Mouse (Mus musculus) telencephalon, adult 2 months (tissue): ENCODE measurements at regions not wholly inside any gene's neighbourhood (a gene's known extent, or its start where the extent isn't known, plus 50 kb on each side); places are given as distances from the start of the nearest gene placed in this dataset.

ENCODE experiments used
- DNase-seq: peaks from one replicate; pipeline ENCODE4 v3.0.0-alpha.2; 2011; ENCODE audit warnings: low read depth, low spot score

- DNase-seq: no peak
Measured at GRCm38 (mm10) chr13:47860316-47860715, 400.7 kb upstream of the Id4 start.

- DNase-seq: no peak
Measured at GRCm38 (mm10) chr13:47862896-47863295, 398.1 kb upstream of the Id4 start.

DNA sequence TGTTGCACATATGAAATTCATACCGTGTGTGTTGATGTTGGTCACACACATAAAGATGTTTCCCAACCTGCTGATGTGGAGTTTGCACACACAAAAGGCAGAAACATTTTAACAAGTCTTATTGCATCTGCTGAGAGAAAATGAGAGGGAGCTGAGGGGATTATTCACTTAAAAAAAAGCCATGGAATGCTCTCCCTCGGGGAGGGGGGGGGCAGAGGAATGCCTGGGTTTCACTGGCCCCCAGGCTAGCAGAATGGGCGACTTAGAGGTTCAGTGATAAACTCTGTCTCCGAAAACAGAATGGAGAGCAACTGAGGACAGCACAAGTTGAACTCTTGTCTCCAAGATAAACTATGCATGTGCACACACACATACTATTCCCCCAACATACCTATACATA, 392.4 kb upstream of the Id4 start:
- no peak for DNase-seq

- DNase-seq: no peak
Measured at GRCm38 (mm10) chr13:47869670-47870532, 391.1 kb upstream of the Id4 start.

DNA sequence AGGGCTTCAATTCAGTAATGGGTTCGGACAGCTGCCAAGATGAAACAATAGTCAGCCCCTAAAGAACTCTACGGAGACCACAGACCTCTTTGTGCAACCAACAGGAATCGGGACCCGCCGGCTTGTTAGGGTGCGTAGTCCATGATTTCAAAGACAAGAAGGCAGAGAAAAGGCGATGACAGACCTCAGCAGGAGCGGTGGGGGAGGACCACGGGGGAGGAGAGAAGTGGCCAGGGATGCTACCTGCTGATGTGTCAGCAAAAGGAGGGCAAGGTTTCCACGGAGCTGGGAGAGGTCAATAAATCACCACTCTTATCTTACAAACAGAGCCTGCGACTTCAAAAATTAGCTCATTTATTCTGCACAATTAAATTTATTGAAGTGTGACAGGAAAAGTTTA, 388.4 kb upstream of the Id4 start:
- DNase-seq: no peak

GRCm38 (mm10) chr13:47892569-47892968, 368.5 kb upstream of the Id4 start:
- no peak for DNase-seq

GRCm38 (mm10) chr13:47894331-47894730, 366.7 kb upstream of the Id4 start:
- no peak for DNase-seq

DNA sequence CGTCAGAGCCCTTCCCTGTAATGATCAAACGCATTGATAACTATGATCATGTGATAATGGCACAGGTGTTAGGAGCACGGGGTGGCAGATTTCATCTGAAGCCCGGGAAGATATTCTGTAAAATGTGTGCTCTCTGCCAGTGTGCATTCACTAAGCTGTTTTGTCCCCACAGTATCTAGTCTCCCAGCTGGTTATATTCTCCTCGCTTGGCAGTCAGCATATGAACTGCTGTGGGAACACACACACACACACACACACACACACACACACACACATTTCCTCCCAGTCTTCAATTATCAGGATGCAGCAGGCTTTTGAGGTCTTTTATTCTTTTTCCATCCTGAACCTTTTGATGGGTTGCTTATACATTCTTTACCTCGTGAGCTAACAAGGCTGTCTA, 365.8 kb upstream of the Id4 start:
- no peak for DNase-seq

DNA sequence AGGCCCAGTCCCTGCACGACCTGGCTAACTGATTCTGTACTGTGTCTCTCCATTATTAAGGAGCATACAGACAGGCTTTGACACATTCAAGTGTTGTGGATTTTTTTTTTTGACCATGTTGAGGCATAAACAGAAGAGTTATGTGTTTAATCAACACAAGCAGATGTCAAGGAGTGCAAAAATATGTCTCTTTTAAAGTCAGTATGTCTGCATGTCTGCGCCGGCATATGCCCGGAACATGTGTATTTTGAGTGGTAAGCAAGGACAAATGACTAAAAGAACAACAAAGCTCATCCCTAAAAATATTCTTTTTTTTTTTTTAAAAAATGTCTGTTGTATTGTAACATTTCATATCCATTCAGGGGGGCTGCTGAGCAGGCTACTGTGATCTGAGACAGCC, 364.4 kb upstream of the Id4 start:
- DNase-seq: no peak

GRCm38 (mm10) chr13:47909851-47910530, 351.0 kb upstream of the Id4 start:
- DNase-seq: no peak

- DNase-seq: no peak
Measured at GRCm38 (mm10) chr13:47910531-47910910, 350.5 kb upstream of the Id4 start.

DNA sequence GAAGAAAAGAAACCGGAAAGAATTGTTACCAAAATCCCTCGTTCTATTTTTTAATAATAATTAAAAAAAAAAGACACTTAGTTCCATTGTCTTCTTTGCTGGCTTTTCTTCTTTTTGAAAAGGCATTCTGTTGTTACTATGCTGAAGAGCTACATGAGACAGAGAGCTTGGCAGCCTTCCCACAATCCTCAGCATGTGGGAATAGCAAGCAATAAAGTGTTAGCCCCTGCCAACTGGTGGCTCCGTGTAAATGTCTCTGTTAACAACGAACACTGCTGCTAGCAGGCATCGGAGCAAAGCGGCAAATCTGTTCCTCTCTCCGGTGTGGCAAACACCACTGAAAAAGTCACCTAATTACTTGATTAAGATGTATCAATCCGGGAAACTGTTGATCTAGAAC, 344.6 kb upstream of the Id4 start:
- DNase-seq: peak; percentile 62

- DNase-seq: no peak
Measured at GRCm38 (mm10) chr13:47917370-47917769, 343.7 kb upstream of the Id4 start.

DNA sequence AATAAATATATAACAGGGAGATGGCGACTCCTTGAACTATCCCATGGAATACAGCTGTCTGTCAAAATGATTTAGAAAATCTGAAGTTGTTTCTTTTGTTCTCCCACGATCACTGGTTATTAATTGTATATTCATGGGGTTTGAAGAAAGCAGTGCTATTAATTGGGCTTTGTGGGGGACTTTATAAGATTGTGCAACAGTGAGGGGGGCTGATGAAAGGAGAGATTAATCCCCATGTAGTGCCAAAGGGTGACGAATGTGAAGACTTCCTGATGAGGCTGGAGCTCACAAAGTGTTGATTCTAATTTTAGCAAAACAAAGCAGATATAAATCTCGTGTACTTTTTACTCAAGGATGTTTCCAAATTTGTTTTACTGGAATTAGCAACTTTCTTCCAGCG, 340.0 kb upstream of the Id4 start:
- DNase-seq: no peak

GRCm38 (mm10) chr13:47940696-47941095, 320.3 kb upstream of the Id4 start:
- DNase-seq: no peak

DNA sequence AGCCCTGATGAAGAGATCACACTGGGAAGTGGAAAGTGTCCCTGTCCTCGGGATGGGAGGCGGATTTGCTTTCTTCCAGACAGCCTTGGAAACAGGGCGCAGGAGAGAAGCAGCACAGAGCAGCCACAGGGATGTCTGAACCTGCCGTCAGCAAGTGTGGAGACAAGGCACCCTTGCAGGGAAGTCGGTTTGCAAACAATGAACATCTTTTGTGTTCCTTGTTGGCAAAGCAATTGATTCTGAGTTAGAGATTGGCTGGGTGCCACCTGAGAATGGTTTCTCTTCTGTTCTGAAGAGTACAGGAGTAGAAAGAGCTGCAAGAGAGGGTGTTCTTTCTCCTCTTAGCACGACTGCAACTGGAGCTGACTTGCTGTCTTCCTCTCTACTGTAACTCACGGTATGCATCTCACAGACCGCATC, 318.6 kb upstream of the Id4 start:
- peak; percentile 27 for DNase-seq

DNA sequence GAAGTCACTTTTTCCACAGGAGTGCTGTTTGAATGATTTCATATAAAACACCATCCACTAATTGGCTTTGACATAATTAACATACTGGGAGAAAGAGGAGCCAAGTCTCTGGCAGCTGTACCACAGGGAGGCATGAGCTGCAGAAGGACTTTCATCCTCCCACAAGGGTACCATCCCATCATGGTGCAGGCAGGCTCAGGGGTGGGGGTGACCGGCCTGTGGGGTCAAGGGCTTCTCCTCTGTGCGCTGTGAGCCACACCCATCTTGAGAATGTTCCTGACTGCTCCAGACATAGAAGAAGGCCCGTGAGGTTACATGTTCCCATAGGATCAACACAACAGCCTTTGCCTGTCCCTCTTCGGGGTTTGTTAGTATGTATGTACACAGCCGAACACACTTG, 317.4 kb upstream of the Id4 start:
- DNase-seq: no peak

DNA sequence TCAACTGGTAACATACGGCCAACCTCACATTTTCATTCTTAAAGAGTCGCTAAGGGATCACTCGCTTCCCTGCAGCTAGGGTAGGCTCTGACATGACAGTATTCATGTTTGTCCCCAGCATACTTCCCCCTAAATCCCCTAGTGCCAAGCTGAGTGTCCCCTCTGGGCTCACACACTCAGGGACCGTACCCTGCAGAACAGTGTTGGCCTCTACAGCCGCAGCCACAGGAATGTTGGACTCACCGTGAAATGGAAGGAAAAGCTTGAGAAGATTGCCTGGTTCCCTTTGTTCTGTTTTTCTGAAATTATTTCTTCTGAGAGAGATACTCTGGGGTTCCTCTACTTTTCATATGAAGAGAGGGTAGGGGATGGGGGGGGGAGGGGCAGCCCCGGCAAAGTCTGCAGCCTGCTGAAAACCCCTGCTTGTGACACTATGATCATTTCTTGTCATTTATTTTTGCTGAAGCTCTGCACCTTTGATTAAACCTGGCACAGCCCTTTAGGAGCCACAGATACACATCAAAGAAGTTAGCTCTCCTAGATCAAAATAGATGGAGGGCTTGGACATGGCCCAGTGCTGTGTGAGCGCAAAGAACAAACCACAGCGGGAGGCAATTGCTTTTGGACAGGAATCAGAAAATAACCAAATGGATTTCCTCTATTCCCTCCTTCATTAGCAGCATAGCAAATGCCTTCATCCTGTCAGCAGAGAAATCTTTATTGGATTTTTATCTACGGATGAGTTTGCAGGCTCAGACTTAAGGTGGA, 312.7 kb upstream of the Id4 start:
- no peak for DNase-seq

- DNase-seq: no peak
Measured at GRCm38 (mm10) chr13:47950456-47950855, 310.6 kb upstream of the Id4 start.

DNA sequence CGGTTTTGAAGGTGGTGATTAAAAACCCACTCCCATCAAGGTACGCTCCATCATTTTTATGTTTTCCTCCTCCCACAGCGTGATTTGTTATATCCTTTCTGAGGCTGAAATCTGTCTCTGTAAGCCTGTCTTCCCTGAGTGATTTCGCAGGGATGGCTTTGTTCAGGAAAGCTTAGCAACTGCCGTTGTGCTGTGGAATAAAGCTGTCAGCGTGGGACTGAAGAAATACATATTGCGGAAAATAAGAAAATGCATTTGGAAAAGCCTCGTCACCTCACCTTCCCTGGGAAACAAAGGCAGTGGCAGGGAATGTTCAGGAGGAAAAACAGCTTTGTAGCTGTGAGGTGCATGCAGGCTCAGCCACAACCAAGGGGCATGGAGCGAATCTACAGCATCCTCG, 310.0 kb upstream of the Id4 start:
- peak; percentile 26 for DNase-seq

- DNase-seq: no peak
Measured at GRCm38 (mm10) chr13:47952946-47953345, 308.1 kb upstream of the Id4 start.

- DNase-seq: no peak
Measured at GRCm38 (mm10) chr13:47953776-47954175, 307.3 kb upstream of the Id4 start.
